Mouse (Mus musculus): Measurements from ENCODE around the gene Senp3. TPM values are rescaled to one million over a fixed set of nuclear protein-coding genes. Genes with fewer than 3 reads are reported as not detected.

The Senp3 gene
- polyA plus RNA-seq, 1 experiment from 2014 or later: 119 TPM

DNA sequence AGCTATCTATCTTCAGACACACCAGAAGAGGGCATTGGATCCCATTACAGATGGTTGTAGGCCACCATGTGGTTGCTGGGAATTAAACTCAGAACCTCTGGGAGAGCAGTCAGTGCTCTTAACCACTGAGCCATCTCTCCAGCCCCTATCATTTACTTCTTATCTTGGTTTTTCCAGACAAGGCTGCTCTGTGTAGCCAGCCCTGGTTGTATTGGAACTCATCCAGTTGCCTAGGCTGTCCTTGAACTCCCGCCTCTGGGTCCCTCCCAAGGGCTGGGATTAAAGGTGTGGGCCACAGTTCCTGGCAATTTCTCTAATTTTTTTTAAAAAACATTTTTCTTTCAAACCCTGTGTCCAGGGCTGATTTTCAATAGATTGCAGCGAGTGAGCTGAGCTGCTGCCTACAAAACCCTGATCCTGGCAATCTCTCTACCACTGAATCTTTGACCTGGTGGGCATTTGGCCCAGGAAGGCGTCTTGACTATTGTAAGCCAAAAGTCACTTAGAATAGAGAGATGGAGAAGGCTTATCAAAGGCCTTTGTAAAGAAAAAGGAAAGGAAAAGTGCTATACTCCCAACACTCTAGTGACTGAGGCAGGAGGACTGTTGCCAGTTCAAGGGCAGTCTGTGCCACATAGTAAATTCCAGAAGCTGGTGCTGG, 20.5 kb downstream of the Senp3 start:
- Histone ChIP-seq H3K27ac (peak overlapping the region; percentile 98), H3K9me3 (no peaks in the 10 kb centered on the region), H3K4me2 (peak overlapping the region; percentile 61), H3K4me3 (peak overlapping the region; percentile 57), H3K4me1 (peaks cover 23% of the 10 kb centered on the region), H3K27me3 (no peaks in the 10 kb centered on the region), H3K36me3 (peaks cover 58% of the 10 kb centered on the region), H3K9ac (peak overlapping the region; percentile 74)
- ATAC-seq (ENCODE audit: insufficient number of reproducible peaks, insufficient read depth, low FRiP score, low TSS enrichment, low read depth): no peak
- 82% methylated on average over 3 of the region's 3 CpGs for WGBS

DNA sequence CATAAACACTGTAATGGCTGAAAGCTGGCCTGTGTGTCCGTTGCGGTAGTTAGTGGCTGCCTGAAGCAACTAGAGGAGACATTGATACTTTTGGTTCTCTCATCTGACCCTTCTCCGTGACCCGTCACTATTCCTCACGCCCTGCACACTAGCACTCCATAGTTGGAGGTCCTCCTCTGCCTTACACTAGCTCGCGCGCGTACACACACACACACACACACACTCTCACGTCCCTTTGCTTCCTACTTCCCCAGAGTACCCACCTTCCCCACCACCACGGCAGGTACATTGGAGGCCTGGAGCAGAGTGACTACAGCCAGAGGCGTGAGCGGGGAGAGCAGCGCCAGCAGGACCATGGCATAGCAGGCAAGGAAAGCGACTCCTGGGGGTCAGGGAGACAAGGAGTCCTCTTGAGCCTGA, 24.4 kb downstream of the Senp3 start:
- no peak for ATAC-seq (ENCODE audit: insufficient number of reproducible peaks, insufficient read depth, low FRiP score, low TSS enrichment, low read depth)
- peaks cover 54% of the 10 kb centered on the region for H3K36me3 ChIP-seq
- no peaks in the 10 kb centered on the region for H3K9me3 ChIP-seq
- H3K27ac ChIP-seq: peak overlapping the region; percentile 44; the same call in 1 of the 2 replicates
- H3K9ac ChIP-seq: no peak overlapping the region
- no peak overlapping the region for H3K4me3 ChIP-seq
- H3K4me1 ChIP-seq: peaks cover 35% of the 10 kb centered on the region
- H3K4me2 ChIP-seq: no peak overlapping the region
- no peaks in the 10 kb centered on the region for H3K27me3 ChIP-seq
- 85% methylated on average over 15 of the region's 15 CpGs for WGBS

DNA sequence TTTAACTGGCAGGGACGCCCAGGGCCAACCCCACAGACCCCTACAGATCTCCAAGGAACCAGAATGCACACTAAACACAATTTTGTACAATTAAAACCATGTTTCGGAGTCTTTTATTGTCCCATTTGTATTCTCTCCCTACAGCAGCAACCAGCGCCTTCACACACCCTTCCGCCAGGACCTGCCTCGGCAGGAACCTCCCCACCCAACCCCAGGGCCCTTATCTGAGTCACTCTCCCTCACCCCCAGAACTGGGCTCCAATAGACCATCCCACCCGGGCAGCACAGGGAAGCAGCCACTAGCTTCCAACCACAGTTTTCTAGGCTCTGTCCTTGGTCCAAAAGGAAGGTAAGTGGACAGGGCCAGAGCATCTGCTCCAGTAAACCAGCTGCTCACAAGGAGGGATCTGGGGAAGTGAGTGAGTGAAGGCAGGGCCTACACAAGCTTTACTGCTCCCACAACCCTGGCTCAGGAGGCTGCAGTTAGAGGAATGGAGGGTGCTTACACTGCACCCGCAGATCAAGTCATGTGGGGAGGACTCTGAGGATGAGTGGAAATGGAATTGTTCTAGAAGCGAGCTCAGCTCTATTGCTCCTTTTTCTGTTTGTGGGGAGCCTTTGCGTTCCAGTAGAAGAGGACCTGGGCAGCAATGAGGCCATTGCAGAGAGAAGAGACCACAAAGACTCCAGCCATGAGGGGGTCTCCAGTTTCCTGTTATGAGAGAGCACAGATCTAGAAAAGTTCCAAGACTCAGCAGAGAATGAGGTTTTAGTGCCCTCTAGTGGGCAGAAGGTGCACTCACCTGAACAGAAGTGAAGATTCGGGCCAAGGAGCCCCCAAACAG, 25.0 kb downstream of the Senp3 start:
- H3K36me3 ChIP-seq: peaks cover 60% of the 10 kb centered on the region
- no peak overlapping the region for H3K4me2 ChIP-seq
- 0 out of 2 replicates have a peak overlapping the region, but pooled peaks have one; percentile 38 for H3K9ac ChIP-seq
- WGBS: 68% methylated on average over 10 of the region's 10 CpGs
- ATAC-seq (ENCODE audit: insufficient number of reproducible peaks, insufficient read depth, low FRiP score, low TSS enrichment, low read depth): no peak
- H3K4me3 ChIP-seq: no peak overlapping the region
- H3K27me3 ChIP-seq: no peaks in the 10 kb centered on the region
- H3K27ac ChIP-seq: peak overlapping the region; percentile 45
- no peaks in the 10 kb centered on the region for H3K9me3 ChIP-seq
- H3K4me1 ChIP-seq: peaks cover 35% of the 10 kb centered on the region

DNA sequence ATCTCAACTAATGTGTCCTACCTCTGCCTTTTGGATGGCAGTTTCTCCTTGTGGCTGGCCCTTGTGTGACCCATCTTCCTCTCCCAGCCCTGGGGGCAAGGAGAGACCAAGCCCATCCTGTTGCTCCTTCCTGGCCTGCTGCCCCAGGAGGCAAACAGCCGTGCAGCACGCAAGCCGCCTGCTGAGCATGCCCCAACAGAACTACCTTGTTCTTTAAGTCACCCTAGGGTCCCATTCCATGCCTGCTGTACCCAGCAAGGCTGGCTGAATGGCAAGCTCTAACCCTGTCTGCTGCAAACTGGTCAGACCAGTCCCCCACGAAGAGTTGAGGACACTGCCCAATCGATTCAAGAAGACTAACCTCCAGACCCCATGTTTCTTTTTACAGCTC, 25.8 kb downstream of the Senp3 start:
- Histone ChIP-seq H3K36me3 (peaks cover 68% of the 10 kb centered on the region), H3K27me3 (no peaks in the 10 kb centered on the region), H3K4me1 (peaks cover 28% of the 10 kb centered on the region), H3K4me2 (0 out of 2 replicates have a peak overlapping the region, but pooled peaks have one; percentile 32), H3K9me3 (no peaks in the 10 kb centered on the region), H3K27ac (0 out of 2 replicates have a peak overlapping the region, but pooled peaks have one; percentile 66), H3K9ac (peak overlapping the region; percentile 56; the same call in 1 of the 2 replicates), H3K4me3 (no peak overlapping the region)
- ATAC-seq (ENCODE audit: insufficient number of reproducible peaks, insufficient read depth, low FRiP score, low TSS enrichment, low read depth): no peak
- WGBS: 50% methylated on average over 5 of the region's 5 CpGs

DNA sequence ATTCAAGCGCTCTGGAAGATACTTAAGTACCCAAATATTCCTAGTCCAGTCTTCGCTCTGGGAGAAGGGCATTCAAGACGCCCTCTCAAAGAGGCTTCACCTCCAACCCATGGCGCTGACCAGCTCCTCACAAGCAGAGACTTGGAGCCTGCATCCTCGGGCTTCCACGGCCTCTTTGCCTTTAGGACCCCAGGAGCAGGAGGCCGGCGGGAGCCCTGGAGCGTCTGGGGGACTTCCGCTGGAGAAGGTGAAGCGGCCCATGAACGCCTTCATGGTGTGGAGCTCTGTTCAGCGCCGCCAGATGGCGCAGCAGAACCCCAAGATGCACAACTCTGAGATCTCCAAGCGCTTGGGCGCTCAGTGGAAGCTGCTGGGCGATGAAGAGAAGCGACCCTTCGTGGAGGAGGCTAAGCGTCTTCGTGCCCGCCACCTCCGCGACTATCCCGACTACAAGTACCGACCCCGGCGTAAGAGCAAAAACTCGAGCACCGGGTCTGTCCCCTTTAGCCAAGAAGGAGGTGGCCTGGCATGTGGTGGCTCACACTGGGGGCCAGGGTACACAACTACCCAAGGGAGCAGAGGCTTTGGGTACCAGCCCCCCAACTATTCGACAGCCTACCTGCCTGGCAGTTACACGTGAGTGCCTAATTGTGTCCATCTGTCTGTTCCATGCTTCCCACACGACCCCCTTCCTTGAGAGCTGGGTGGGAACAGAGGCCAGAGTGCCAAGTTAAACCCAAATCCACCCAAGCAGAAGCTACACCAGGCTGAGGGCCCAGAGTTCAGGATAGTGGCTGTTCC, 26.4 kb downstream of the Senp3 start, which contains the start of gene Sox15:
TSS of gene Sox15 (plus strand) at position 51 of the 801 bp plus-strand sequence.
- peaks cover 74% of the 10 kb centered on the region for H3K36me3 ChIP-seq
- H3K9ac ChIP-seq: peak within 1 kb of the TSS; percentile 56

DNA sequence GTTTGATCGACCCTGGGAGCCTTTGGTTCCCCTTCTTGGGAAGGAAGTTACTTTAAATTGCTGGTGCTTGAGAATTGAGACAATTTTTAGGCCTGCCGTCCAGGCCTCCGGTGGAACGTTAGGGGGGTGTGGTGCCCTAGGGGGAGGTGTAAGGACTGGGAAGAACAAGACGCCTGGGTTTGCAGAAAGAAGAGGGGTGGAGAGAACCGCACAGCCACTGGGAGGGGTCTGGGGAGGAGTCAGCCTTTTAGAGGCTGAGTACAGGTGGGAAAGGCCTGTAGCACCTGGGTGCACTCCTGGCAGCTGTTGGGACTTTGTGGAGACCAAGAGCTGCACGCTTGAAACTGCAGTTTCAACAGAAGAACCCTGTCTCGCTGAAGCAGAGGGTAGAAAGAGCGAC, 27.1 kb downstream of the Senp3 start:
- peaks cover 28% of the 10 kb centered on the region for H3K4me1 ChIP-seq
- H3K27ac ChIP-seq: peak overlapping the region; percentile 66
- H3K27me3 ChIP-seq: no peaks in the 10 kb centered on the region
- WGBS: 27% methylated on average over 9 of the region's 9 CpGs
- H3K4me2 ChIP-seq: peak overlapping the region; percentile 32
- no peak overlapping the region for H3K4me3 ChIP-seq
- ATAC-seq (ENCODE audit: insufficient number of reproducible peaks, insufficient read depth, low FRiP score, low TSS enrichment, low read depth): no peak
- no peak overlapping the region for H3K9ac ChIP-seq
- peaks cover 81% of the 10 kb centered on the region for H3K36me3 ChIP-seq
- H3K9me3 ChIP-seq: no peaks in the 10 kb centered on the region

More for the DNA sequence above, 26.4 kb downstream of the Senp3 start, which contains the start of gene Sox15:
- Histone ChIP-seq H3K27me3 (no peaks in the 10 kb centered on the region), H3K4me3 (0 out of 2 replicates have a peak within 1 kb of the TSS, but pooled peaks have one; percentile 7), H3K9me3 (no peaks in the 10 kb centered on the region), H3K4me1 (peaks cover 28% of the 10 kb centered on the region), H3K27ac (peak within 1 kb of the TSS; percentile 66), H3K4me2 (peak within 1 kb of the TSS; percentile 32)
- peak; percentile 69 for ATAC-seq (ENCODE audit: insufficient number of reproducible peaks, insufficient read depth, low FRiP score, low TSS enrichment, low read depth)
- 19% methylated on average over 34 of the region's 34 CpGs for WGBS

DNA sequence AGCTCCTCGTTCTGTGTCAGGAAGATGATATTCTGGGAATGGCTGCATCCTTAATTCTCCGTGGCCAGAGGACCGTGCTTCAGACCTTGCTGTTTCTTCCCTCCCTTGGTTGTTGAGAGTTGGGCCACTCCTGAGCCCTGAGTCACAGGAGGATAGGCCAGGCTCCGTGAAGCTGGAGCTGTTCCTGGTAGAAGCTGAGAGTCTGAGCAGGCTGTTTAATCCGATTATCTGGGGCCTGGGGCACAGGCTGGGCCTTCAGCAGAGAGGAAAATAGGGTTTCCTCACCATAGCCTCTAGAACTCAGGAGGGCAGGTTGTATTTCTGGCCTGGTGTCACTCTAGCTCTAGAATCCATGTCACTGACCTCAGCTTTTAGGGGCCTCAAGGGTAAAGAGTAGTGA, 28.5 kb downstream of the Senp3 start:
- Histone ChIP-seq H3K27me3 (no peaks in the 10 kb centered on the region), H3K9me3 (no peaks in the 10 kb centered on the region), H3K4me3 (no peak overlapping the region), H3K27ac (0 out of 2 replicates have a peak overlapping the region, but pooled peaks have one; percentile 29), H3K4me1 (peaks cover 28% of the 10 kb centered on the region), H3K9ac (no peak overlapping the region; the same call in 1 of the 2 replicates), H3K36me3 (peaks cover 84% of the 10 kb centered on the region), H3K4me2 (no peak overlapping the region)
- no peak for ATAC-seq (ENCODE audit: insufficient number of reproducible peaks, insufficient read depth, low FRiP score, low TSS enrichment, low read depth)
- WGBS: 58% methylated on average over 5 of the region's 5 CpGs

DNA sequence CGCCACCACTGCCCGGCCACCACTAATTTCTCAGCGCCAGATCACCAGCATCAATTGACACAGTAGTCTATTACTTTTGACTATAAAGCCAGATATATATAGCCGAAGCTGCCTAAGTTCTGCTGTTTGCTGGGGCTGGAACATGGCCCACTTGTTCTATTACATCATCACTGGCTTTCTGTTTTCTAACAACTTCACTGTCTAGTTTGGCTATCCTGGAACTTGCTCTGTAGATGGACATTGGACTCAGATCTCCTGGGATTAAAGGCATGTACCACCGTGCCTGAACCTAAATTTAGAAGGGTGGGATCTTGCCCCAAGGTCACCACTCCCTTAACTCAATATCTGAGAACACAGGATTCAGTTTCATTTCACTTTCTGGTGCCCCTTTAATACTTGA, 36.0 kb downstream of the Senp3 start:
- Histone ChIP-seq H3K4me3 (no peak overlapping the region), H3K4me2 (no peak overlapping the region), H3K9ac (no peak overlapping the region), H3K27ac (no peak overlapping the region), H3K9me3 (no peaks in the 10 kb centered on the region), H3K27me3 (no peaks in the 10 kb centered on the region), H3K36me3 (peaks cover 97% of the 10 kb centered on the region), H3K4me1 (no peaks in the 10 kb centered on the region)
- no peak for ATAC-seq (ENCODE audit: insufficient number of reproducible peaks, insufficient read depth, low FRiP score, low TSS enrichment, low read depth)
- 89% methylated on average over 5 of the region's 5 CpGs for WGBS

DNA sequence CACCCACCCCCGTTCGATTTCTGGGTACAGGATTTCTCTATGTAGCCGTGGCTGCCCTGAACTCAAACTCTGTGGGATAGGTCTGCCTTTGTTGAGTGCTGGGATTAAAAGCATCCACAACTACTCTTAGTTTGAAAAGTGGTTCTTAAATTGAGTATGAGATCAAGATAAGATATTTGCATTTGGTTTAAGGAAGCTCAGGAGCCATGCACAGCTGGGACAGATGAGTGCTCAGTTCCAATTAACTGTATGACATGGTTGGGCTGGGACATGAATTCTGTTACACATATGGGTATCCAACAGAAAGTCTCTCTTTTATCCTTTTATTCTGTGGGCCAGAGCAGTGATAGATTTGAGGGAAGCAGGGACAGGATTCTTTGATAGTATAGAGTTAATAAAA, 46.4 kb downstream of the Senp3 start:
- Histone ChIP-seq H3K27ac (no peak overlapping the region), H3K4me1 (peaks cover 26% of the 10 kb centered on the region), H3K27me3 (no peaks in the 10 kb centered on the region), H3K9ac (0 out of 2 replicates have a peak overlapping the region, but pooled peaks have one; percentile 38), H3K4me3 (peak overlapping the region; percentile 8; the same call in 1 of the 2 replicates), H3K36me3 (peaks cover 31% of the 10 kb centered on the region), H3K4me2 (peak overlapping the region; percentile 81), H3K9me3 (no peaks in the 10 kb centered on the region)
- no peak for ATAC-seq (ENCODE audit: insufficient number of reproducible peaks, insufficient read depth, low FRiP score, low TSS enrichment, low read depth)
- WGBS: 72% methylated on average over 3 of the region's 3 CpGs

DNA sequence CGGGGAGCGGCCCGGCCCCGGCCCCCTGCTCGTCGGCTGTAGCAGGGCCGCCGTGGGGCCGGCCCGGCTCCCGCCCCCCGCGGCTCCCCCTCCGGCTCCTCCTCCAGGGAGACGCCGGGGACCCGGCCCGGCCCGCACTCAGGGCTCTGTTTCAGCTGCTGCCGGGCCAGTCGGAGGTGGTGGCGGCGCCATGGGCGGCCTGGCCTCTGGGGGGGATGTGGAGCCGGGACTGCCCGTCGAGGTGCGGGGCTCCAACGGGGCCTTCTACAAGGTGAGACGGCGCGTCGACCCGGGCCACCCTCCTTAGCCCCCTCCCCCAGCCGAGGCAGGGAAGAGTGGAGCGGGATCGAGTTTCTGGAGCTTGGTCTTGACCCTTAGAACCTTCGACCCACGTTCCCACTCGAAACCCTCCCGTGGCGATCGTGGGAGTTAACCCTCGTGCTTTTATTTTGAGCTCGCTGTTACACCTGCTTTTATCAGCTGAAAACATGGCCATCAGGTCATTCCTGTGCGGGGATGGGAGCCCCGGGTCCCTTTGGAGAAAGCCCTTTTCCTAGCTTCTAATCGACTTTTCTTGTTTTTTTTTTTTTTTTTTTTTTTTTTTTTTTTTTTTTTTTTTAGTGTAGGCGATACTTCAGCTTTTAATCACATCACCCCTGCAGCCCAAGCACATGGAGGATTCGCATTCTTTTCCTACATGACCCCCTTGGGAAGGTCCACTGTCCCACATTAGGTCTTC, 48.6 kb downstream of the Senp3 start:
- H3K4me2 ChIP-seq: peak overlapping the region; percentile 81
- H3K9ac ChIP-seq: peak overlapping the region; percentile 92
- WGBS: under 1% methylated on average over 37 of the region's 50 CpGs
- no peaks in the 10 kb centered on the region for H3K27me3 ChIP-seq
- peaks cover 14% of the 10 kb centered on the region for H3K36me3 ChIP-seq
- no peaks in the 10 kb centered on the region for H3K9me3 ChIP-seq
- ATAC-seq (ENCODE audit: insufficient number of reproducible peaks, insufficient read depth, low FRiP score, low TSS enrichment, low read depth): peak; percentile 53
- H3K4me1 ChIP-seq: peaks cover 26% of the 10 kb centered on the region
- H3K27ac ChIP-seq: peak overlapping the region; percentile 97
- peak overlapping the region; percentile 79 for H3K4me3 ChIP-seq

All from embryonic facial prominence, embryonic 13.5 days (tissue).